Mouse (Mus musculus) limb, embryonic 14.5 days (tissue): Measurements from ENCODE around the gene Higd1b. TPM values are rescaled to one million over a fixed set of nuclear protein-coding genes. Genes with fewer than 3 reads are reported as not detected.

ENCODE experiments used
- ATAC-seq: fragments of 200-750 bp; cut with Nextera tagmentation; 2 replicates; pipeline ENCODE4 v1.8.0; 2017; ENCODE audit warnings: low read depth, moderate number of reproducible peaks, moderate TSS enrichment; ENCODE audit not compliant: low FRiP score
- DNase-seq: peaks from one replicate; pipeline ENCODE4 v3.0.0-alpha.2; 2015; ENCODE audit warnings: low spot score
- H3K27ac ChIP-seq: fragments of 300-500 bp; sonication (generic); replicated peaks from 2 replicates; pipeline ENCODE4 v1.5.1; 2014; ENCODE audit warnings: low read depth, mild to moderate bottlenecking, low read length, moderate library complexity, mixed read lengths
- H3K27me3 ChIP-seq: fragments of 300-500 bp; sonication (generic); 2 replicates; pipeline ENCODE4 v1.6.1; 2014; ENCODE audit warnings: low read length, mixed read lengths; ENCODE audit not compliant: control insufficient read depth, insufficient read depth
- H3K36me3 ChIP-seq: fragments of 300-500 bp; sonication (generic); 2 replicates; pipeline ENCODE4 v1.6.1; 2014; ENCODE audit warnings: mild to moderate bottlenecking, low read length, moderate library complexity, mixed read lengths; ENCODE audit not compliant: control insufficient read depth, insufficient read depth
- H3K4me1 ChIP-seq: fragments of 300-500 bp; sonication (generic); 2 replicates; pipeline ENCODE4 v1.6.1; 2014; ENCODE audit warnings: antibody characterized with exemption, low read length, mixed read lengths; ENCODE audit not compliant: control insufficient read depth, insufficient read depth
- H3K4me2 ChIP-seq: fragments of 300-500 bp; sonication (generic); replicated peaks from 2 replicates; pipeline ENCODE4 v1.6.1; 2014; ENCODE audit warnings: low read depth, mild to moderate bottlenecking, low read length, moderate library complexity; ENCODE audit not compliant: severe bottlenecking
- H3K4me3 ChIP-seq: fragments of 300-500 bp; sonication (generic); replicated peaks from 2 replicates; pipeline ENCODE4 v1.5.1; 2014; ENCODE audit warnings: low read length
- H3K9ac ChIP-seq: fragments of 300-500 bp; sonication (generic); 2 replicates; pipeline ENCODE4 v1.6.1; 2014; ENCODE audit warnings: mild to moderate bottlenecking, low read depth, low read length, moderate library complexity; ENCODE audit not compliant: severe bottlenecking
- H3K9me3 ChIP-seq: fragments of 300-500 bp; sonication (generic); 2 replicates; pipeline ENCODE4 v1.6.1; 2016; ENCODE audit warnings: low read length; ENCODE audit not compliant: control insufficient read depth
- POLR2A ChIP-seq: fragments of 200-500 bp; IDR thresholded peaks from 2 replicates; pipeline ENCODE4 v1.8.0; 2012; ENCODE audit warnings: inconsistent platforms, mild to moderate bottlenecking, moderate library complexity, borderline replicate concordance; ENCODE audit not compliant: insufficient read depth, insufficient read length; ENCODE audit errors: extremely low read depth
- WGBS: fragments of 180-500 bp; shearing (Covaris S2); extraction: QIAGEN DNeasy Blood & Tissue Kit; methylation state at CpG from one replicate; pipeline ENCODE4 v1.1.7; 2014; 5-methylcytosine and 5-hydroxymethylcytosine counted together
- polyA plus RNA-seq, 2 experiments: library from polyadenylated mRNA; depleted of rRNA in 1 of 2; stranded (reverse) in 1 of 2; unstranded in 1 of 2; fragments of >200 nt; fragmentation: Nextera tagmentation in 1 of 2; extraction: Ambion mirVana in 1 of 2; gene quantifications; 2 replicates each; pipeline versions ENCODE4 v1.2.1 to v1.2.3; 2012 to 2014

Higd1b gene
- polyA plus RNA-seq, 2 experiments, result 0.43 TPM; not detected in 1

DNA sequence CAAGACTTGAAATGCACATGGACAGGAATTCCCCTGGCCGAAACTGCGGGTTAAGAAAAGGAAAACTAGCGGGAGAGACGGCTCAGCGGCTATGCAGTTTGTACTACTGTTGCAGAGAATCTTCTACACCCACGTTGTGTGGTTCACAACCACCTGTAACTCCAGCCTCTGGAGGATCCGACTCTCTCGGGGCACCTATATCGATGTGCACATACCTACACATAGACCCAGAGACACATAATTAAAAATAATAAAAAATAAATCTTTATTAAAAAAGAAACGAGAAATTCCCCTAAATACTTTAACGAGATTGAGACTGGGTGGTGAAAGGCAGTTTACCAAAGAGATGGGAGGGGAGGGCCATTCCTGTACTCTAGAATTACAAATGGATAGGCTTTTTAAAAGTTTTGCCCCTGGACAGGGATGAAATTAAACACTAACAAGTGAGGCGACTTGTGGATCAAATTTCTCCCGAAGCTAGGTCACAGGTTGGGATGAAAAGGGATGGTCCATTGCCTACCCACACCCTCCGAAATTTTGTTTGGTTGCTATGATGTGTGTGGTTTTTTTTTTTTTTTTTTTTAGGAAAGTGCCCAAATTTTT, 15.8 kb upstream of the Higd1b start:
- Histone ChIP-seq H3K4me2 (peak overlapping the region; percentile 78), H3K9me3 (no peaks in the 10 kb centered on the region), H3K27ac (peak overlapping the region; percentile 99), H3K36me3 (no peaks in the 10 kb centered on the region), H3K9ac (peak overlapping the region; percentile 99), H3K4me1 (peaks cover 24% of the 10 kb centered on the region), H3K27me3 (no peaks in the 10 kb centered on the region), H3K4me3 (peak overlapping the region; percentile 85)
- ATAC-seq, result no peak; the same call in 1 of the 2 replicates
- no peak for TF ChIP-seq POLR2A
- WGBS, result 2% methylated on average over 14 of the region's 14 CpGs
- DNase-seq, result no peak

DNA sequence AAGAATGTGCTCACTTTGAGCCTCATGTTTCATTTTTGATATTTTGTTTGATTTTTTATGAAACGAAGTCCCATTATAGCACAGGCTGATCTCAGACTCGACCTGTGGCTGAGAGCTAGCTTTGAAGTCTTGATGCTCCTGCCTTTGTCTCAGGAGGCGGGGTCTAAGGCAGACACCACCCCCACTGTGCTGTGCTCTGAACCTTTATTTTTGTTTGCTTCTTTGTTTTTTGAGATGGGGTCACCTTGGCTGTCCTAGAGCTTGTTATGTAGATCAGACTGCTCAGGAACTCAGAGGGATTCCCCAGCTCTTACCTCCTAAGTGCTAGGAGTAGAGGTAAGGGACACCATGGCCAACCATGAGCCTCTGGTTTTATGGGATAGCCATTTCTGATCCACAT, 15.2 kb upstream of the Higd1b start:
- Histone ChIP-seq H3K27me3 (no peaks in the 10 kb centered on the region), H3K9ac (no peak overlapping the region), H3K4me1 (peaks cover 21% of the 10 kb centered on the region), H3K27ac (no peak overlapping the region), H3K36me3 (no peaks in the 10 kb centered on the region), H3K9me3 (no peaks in the 10 kb centered on the region), H3K4me2 (no peak overlapping the region), H3K4me3 (no peak overlapping the region)
- WGBS, result 10% methylated on average over 3 of the region's 3 CpGs
- DNase-seq (no peak), ATAC-seq (no peak)
- TF ChIP-seq POLR2A, result no peak

DNA sequence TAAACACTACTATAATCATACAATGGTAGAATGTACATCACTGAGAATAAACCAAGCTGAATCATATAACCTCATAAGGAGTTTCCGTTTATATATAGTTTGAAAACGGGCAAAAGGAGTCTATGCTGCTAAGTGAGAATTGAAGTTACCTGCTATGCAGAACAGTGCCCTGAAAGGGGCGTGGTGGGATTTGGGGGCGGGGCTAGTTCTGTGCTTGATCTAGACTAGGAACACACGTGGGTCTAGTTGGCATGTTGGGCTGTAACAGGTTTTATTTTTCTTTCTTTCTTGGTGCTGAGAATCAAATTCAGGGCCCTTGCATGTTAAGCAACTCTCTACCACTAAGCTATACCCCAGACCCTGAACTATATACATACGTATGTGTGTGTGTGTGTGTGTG, 14.4 kb upstream of the Higd1b start:
- H3K9me3 ChIP-seq, result no peaks in the 10 kb centered on the region
- no peak for TF ChIP-seq POLR2A
- H3K27me3 ChIP-seq, result no peaks in the 10 kb centered on the region
- WGBS, result 51% methylated on average over 6 of the region's 6 CpGs
- H3K36me3 ChIP-seq, result no peaks in the 10 kb centered on the region
- H3K4me1 ChIP-seq, result peaks cover 14% of the 10 kb centered on the region
- DNase-seq, result no peak
- H3K9ac ChIP-seq, result no peak overlapping the region
- no peak for ATAC-seq
- no peak overlapping the region for H3K4me3 ChIP-seq
- H3K27ac ChIP-seq, result no peak overlapping the region
- no peak overlapping the region for H3K4me2 ChIP-seq

GRCm38 (mm10) chr11:102826476-102826875, 9.2 kb upstream of the Higd1b start:
- ATAC-seq (no peak), DNase-seq (no peak)
- Histone ChIP-seq H3K9ac (no peak overlapping the region), H3K27me3 (no peaks in the 10 kb centered on the region), H3K36me3 (no peaks in the 10 kb centered on the region), H3K4me3 (no peak overlapping the region), H3K27ac (no peak overlapping the region), H3K4me2 (no peak overlapping the region), H3K9me3 (no peaks in the 10 kb centered on the region), H3K4me1 (no peaks in the 10 kb centered on the region)
- TF ChIP-seq POLR2A, result no peak
- 74% methylated on average over 2 of the region's 2 CpGs for WGBS

- no peak overlapping the region for H3K27ac ChIP-seq
- no peak overlapping the region for H3K9ac ChIP-seq
- H3K4me2 ChIP-seq, result no peak overlapping the region
- TF ChIP-seq POLR2A, result no peak
- H3K4me1 ChIP-seq, result no peaks in the 10 kb centered on the region
- H3K36me3 ChIP-seq, result no peaks in the 10 kb centered on the region
- ATAC-seq (no peak), DNase-seq (no peak)
- H3K9me3 ChIP-seq, result no peaks in the 10 kb centered on the region
- WGBS, result 41% methylated on average over 4 of the region's 4 CpGs
- H3K27me3 ChIP-seq, result no peaks in the 10 kb centered on the region
- no peak overlapping the region for H3K4me3 ChIP-seq
These were observed 8.6 kb upstream of the Higd1b start for GRCm38 (mm10) chr11:102827097-102827496.

GRCm38 (mm10) chr11:102830276-102830675, 5.4 kb upstream of the Higd1b start:
- no peak for TF ChIP-seq POLR2A
- Histone ChIP-seq H3K27ac (no peak overlapping the region), H3K4me3 (no peak overlapping the region), H3K9ac (no peak overlapping the region), H3K4me2 (no peak overlapping the region), H3K4me1 (no peaks in the 10 kb centered on the region; the same call in 1 of the 2 replicates), H3K36me3 (no peaks in the 10 kb centered on the region), H3K27me3 (no peaks in the 10 kb centered on the region), H3K9me3 (no peaks in the 10 kb centered on the region)
- ATAC-seq (no peak), DNase-seq (no peak)
- 69% methylated on average over 4 of the region's 4 CpGs for WGBS
